Mouse (Mus musculus) C2C12 (cell line): ENCODE data around the gene Nup107. TPM values are rescaled to one million over a fixed set of nuclear protein-coding genes. Genes with fewer than 3 reads are reported as not detected.

Source experiments
- H3K27me3 ChIP-seq: one replicate; pipeline ENCODE4 v1.6.1; 2011; ENCODE audit not compliant: control insufficient read depth, insufficient read depth, insufficient read length
- H3K36me3 ChIP-seq: one replicate; pipeline ENCODE4 v1.6.1; 2011; ENCODE audit not compliant: control insufficient read depth, insufficient read depth
- H3K4me3 ChIP-seq: one replicate; pipeline ENCODE4 v1.5.1; 2011; ENCODE audit warnings: mild to moderate bottlenecking, control low read depth; ENCODE audit not compliant: poor library complexity, insufficient read depth, severe bottlenecking
- H3K79me2 ChIP-seq: one replicate; pipeline ENCODE4 v1.6.1; 2011; ENCODE audit not compliant: control insufficient read depth, insufficient read depth
- H3K79me3 ChIP-seq: one replicate; pipeline ENCODE4 v1.6.1; 2011; ENCODE audit warnings: low read depth, control low read depth
- H3ac ChIP-seq: one replicate; pipeline ENCODE3; 2011; ENCODE audit warnings: low read depth; ENCODE audit not compliant: control insufficient read depth, insufficient read length
- CEBPB ChIP-seq: IDR thresholded peaks from one replicate; pipeline ENCODE4 v1.6.1; 2011; ENCODE audit warnings: low read depth, mild to moderate bottlenecking, control low read depth, moderate library complexity
- CTCF ChIP-seq: IDR thresholded peaks from one replicate; pipeline ENCODE4 v1.5.1; 2011; ENCODE audit not compliant: control insufficient read depth, insufficient read depth, insufficient read length
- FOSL1 ChIP-seq: IDR thresholded peaks from one replicate; pipeline ENCODE4 v1.8.0; 2011; ENCODE audit warnings: mild to moderate bottlenecking, low read length; ENCODE audit not compliant: poor library complexity, insufficient read depth, severe bottlenecking
- MAX ChIP-seq: IDR thresholded peaks from one replicate; pipeline ENCODE4 v1.6.1; 2011; ENCODE audit warnings: mild to moderate bottlenecking, control low read depth
- MYOD1 ChIP-seq: IDR thresholded peaks from one replicate; pipeline ENCODE4 v1.6.1; 2011; ENCODE audit warnings: low read depth; ENCODE audit not compliant: control insufficient read depth, insufficient read length
- MYOG ChIP-seq: IDR thresholded peaks from one replicate; pipeline ENCODE4 v1.6.1; 2011; ENCODE audit not compliant: control insufficient read depth, insufficient read length; ENCODE audit errors: extremely low read depth
- USF1 ChIP-seq: IDR thresholded peaks from one replicate; pipeline ENCODE4 v1.6.1; 2011; ENCODE audit warnings: low read depth, mild to moderate bottlenecking, control low read depth, moderate library complexity
- polyA plus RNA-seq: library from polyadenylated mRNA; unstranded; fragments of >200 nt; fragmentation: generic; extraction: Trizol; gene quantifications from one replicate; pipeline ENCODE4 v1.2.1, GENCODE M21; 2012; ENCODE audit warnings: missing spikeins

The Nup107 gene
- polyA plus RNA-seq, 1 experiment, result 41.2 TPM

DNA sequence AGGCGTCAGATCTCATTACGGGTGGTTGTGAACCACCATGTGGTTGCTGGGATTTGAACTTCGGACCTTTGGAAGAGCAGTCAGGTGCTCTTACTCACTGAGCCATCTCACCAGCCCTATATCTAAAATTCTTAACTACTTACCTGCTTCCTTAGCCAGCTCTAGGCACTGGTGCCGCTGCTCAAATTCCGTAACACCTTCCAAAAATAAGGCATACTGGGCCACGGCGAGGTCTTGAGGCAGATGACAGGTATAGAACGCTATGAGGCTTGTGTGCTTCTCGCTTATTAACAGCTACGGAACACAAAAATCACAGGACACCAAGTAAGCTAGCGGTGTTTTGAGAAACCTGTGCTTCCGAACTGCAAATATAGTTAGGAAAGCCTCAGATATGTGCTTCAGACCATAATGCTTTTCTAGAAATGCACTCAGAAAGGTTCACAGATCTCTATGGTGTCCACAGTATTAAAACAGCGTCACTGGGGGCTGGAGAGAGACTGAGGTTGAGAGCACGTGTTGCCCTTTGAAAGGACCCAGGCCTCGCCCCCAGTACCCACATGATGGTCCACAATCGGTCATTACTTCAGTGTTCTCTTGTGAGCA lies 28.8 kb downstream of the Nup107 start:
- no peaks in the 10 kb centered on the region for H3K27me3 ChIP-seq
- H3ac ChIP-seq, result no peak overlapping the region
- no peaks in the 10 kb centered on the region for H3K79me2 ChIP-seq
- TF ChIP-seq USF1 (no peak), CEBPB (no peak), MAX (no peak), CTCF (no peak), MYOD1 (no peak), MYOG (no peak), FOSL1 (no peak)
- no peak overlapping the region for H3K4me3 ChIP-seq
- no peaks in the 10 kb centered on the region for H3K79me3 ChIP-seq
- H3K36me3 ChIP-seq, result peaks cover 95% of the 10 kb centered on the region

DNA sequence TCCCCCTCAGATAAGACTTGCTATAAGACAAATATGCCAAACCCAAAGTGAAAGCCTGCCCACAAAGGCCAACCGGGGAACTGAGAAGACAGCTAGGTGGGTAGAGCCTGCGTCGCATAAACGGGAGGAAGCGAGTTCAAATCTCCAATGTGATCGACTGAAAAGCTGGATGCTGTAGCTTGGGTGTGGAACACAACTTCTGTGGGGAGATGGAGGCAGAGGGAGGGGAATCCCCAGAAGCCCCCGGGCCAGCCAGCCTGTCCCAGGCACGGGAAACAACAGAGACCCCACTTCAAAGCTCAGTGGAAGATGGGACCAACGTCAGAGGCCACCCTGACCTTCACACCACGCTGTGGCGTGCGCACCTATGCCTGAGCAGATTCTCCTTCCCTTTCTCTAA lies 29.5 kb downstream of the Nup107 start:
- Histone ChIP-seq H3K27me3 (no peaks in the 10 kb centered on the region), H3K36me3 (peaks cover 95% of the 10 kb centered on the region), H3K79me3 (no peaks in the 10 kb centered on the region), H3K79me2 (no peaks in the 10 kb centered on the region), H3K4me3 (no peak overlapping the region), H3ac (no peak overlapping the region)
- TF ChIP-seq USF1 (no peak), FOSL1 (no peak), MAX (no peak), CEBPB (no peak), MYOG (no peak), CTCF (no peak), MYOD1 (no peak)

DNA sequence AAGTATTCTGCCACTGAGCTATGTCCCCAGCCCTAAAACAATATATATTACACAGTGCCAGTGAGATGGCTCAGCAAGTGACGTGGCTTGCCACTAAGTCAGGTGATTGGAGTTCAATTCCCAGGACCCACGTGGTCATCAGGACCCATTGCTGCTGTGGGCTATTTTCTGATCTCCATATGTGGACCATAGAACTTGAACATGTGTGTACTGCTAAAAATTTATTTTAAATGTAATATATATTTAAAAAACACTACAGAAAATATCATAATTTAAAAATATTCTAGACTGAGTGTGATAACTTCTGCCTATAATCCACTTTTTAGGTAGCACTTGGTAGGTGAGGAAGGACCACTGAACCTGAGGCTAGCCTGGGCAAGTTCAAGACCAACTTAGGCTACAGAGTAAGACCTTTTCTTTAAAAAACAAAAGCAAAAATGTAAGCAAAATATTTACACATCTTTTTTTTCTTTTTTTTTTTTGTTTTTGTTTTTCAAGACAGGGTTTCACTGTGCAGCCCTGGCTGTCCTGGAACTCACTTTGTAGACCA lies 30.1 kb downstream of the Nup107 start:
- Histone ChIP-seq H3K27me3 (no peaks in the 10 kb centered on the region), H3K36me3 (peaks cover 96% of the 10 kb centered on the region), H3K4me3 (no peak overlapping the region), H3K79me3 (no peaks in the 10 kb centered on the region), H3K79me2 (no peaks in the 10 kb centered on the region), H3ac (no peak overlapping the region)
- TF ChIP-seq MYOG (no peak), MAX (no peak), FOSL1 (no peak), USF1 (no peak)

DNA sequence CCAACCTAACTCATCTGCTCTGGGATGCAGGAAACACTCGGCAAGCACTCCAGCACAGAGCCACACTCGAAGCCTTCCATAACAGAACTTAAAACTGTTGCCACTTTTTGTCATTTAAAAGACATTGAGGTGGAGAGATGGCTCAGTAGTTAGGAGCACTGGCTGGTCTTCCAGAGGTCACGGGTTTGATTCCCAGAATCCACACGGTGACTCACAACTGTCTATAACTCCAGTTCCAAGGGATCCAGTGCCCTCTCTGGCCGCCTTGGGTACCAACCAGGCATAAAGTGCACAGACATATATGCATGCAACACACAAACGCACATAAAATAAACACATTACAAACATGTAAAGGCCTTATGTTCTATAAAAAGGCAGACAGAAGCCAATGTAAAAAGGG lies 31.0 kb downstream of the Nup107 start:
- no peaks in the 10 kb centered on the region for H3K79me2 ChIP-seq
- H3K27me3 ChIP-seq, result no peaks in the 10 kb centered on the region
- H3K79me3 ChIP-seq, result no peaks in the 10 kb centered on the region
- no peak for TF ChIP-seq FOSL1
- TF ChIP-seq USF1, result no peak
- no peak for TF ChIP-seq CTCF
- no peak for TF ChIP-seq MYOG
- no peak for TF ChIP-seq CEBPB
- TF ChIP-seq MYOD1, result no peak
- TF ChIP-seq MAX, result no peak
- H3ac ChIP-seq, result no peak overlapping the region
- H3K4me3 ChIP-seq, result no peak overlapping the region
- H3K36me3 ChIP-seq, result peaks cover 96% of the 10 kb centered on the region

DNA sequence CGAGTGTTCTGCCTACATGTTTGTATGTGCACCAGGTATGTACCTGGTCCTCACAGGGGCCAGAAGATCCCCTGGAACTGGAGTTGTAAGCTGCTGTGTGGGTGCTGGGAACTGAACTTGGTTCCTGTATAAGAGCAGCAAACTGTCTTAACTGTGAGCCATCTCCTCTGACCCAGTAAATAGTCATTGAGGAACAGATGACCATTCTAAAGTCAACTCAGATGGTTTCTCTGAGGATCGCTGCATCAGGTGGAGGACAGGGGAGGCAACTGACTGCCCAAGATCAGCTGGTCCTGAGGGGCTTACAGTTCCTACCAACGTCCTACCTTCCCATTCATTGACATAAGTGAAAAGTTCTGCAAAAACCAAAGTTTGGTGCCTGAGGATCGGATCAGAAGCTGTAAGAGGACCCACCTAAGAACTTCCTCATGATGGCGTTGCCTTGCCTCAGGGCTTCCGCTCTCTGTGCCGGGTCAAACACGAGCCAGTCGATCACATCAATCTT lies 31.6 kb downstream of the Nup107 start:
- Histone ChIP-seq H3ac (no peak overlapping the region), H3K36me3 (peaks cover 95% of the 10 kb centered on the region), H3K4me3 (no peak overlapping the region), H3K79me2 (no peaks in the 10 kb centered on the region), H3K79me3 (no peaks in the 10 kb centered on the region), H3K27me3 (no peaks in the 10 kb centered on the region)
- TF ChIP-seq MYOG, result no peak
- TF ChIP-seq MYOD1, result no peak
- TF ChIP-seq FOSL1, result no peak
- TF ChIP-seq USF1, result no peak
- TF ChIP-seq MAX, result no peak
- TF ChIP-seq CEBPB, result no peak
- no peak for TF ChIP-seq CTCF

DNA sequence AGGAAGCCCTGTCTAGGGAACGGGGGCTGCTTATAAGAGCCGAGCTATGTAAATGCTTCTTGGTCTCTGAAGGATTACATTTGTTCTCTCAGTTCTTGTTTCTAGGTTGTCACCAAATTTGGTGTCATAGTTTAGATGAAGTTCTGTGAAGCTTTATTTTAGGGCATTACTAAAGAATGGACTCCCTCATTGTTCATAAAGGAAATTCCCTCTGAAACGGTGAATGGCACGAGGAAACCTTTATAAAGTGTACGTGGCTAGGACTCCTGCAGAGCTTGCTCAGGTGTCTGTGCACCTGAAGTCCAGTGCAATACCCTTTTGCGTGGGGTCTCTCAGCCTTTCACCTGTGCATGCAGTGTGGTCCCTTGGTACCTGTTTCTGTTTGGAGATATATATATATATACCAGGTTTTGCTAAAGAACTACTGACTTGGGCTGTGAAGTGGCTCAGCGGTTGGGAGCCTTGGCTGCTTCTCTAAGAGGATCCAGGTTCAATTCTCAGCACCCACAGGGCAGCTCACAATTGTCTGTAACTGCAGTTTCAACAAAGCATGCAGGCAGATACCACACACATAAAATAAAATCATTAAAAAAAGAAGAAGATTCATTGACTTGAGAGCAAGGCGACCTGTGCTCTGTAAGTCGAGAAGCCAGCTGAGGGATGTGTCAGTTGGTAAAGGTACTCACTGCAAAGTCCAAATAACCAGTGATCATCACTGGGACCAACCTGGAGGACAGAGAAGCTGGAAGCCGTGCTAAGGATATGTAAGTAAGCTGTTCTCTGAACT lies 32.5 kb downstream of the Nup107 start:
- TF ChIP-seq MYOD1, result no peak
- no peak overlapping the region for H3K4me3 ChIP-seq
- H3K36me3 ChIP-seq, result peaks cover 95% of the 10 kb centered on the region
- H3K27me3 ChIP-seq, result no peaks in the 10 kb centered on the region
- no peaks in the 10 kb centered on the region for H3K79me2 ChIP-seq
- no peak overlapping the region for H3ac ChIP-seq
- H3K79me3 ChIP-seq, result no peaks in the 10 kb centered on the region
